Mouse (Mus musculus) cortical plate, adult 2 months (tissue): ENCODE measurements around the gene Gprin3. TPM values are rescaled to one million over a fixed set of nuclear protein-coding genes. Genes with fewer than 3 reads are reported as not detected.

ENCODE experiments used
- H3K27ac ChIP-seq: fragments of 200-500 bp; 2 replicates; pipeline ENCODE4 v1.5.1; 2012; ENCODE audit warnings: low read length, control low read depth, inconsistent platforms; ENCODE audit not compliant: insufficient read depth
- H3K4me1 ChIP-seq: fragments of 200-500 bp; 2 replicates; pipeline ENCODE4 v1.6.1; 2011; ENCODE audit warnings: low read length; ENCODE audit not compliant: control insufficient read depth, insufficient read depth
- H3K4me3 ChIP-seq: fragments of 200-500 bp; 2 replicates; pipeline ENCODE4 v1.5.1; 2011; ENCODE audit warnings: mild to moderate bottlenecking, low read length, control low read depth; ENCODE audit not compliant: insufficient read depth
- CTCF ChIP-seq: fragments of 200-500 bp; IDR thresholded peaks from 2 replicates; pipeline ENCODE4 v1.5.1; 2011; ENCODE audit warnings: mild to moderate bottlenecking, control low read depth, low read length; ENCODE audit not compliant: insufficient read depth; ENCODE audit errors: extremely low read depth
- POLR2A ChIP-seq: fragments of 200-500 bp; IDR thresholded peaks from 2 replicates; pipeline ENCODE4 v1.6.1; 2011; ENCODE audit warnings: mild to moderate bottlenecking, low read length, control low read depth; ENCODE audit not compliant: insufficient read depth; ENCODE audit errors: extremely low read depth
- polyA plus RNA-seq: library from polyadenylated mRNA; depleted of rRNA; stranded (reverse); fragments of >200 nt; gene quantifications from 2 replicates; pipeline ENCODE4 v1.2.3, GENCODE M21; 2012; rRNA removed

Gprin3 gene
- 1.5 and 2.7 TPM in 2 replicates for polyA plus RNA-seq

- TF ChIP-seq POLR2A (0 out of 2 replicates have a peak, but pooled peaks have one; percentile 30), CTCF (no peak)
- H3K27ac ChIP-seq, result peak within 1 kb of the TSS; percentile 14
- H3K4me3 ChIP-seq, result peak within 1 kb of the TSS; percentile 63
- H3K4me1 ChIP-seq, result no peaks in the 10 kb centered on the region
These were observed at the start of gene Gprin3 for GRCm38 (mm10) chr6:59425824-59426533. Gprin3 (minus strand) TSS chr6:59426294.

- TF ChIP-seq CTCF (no peak), POLR2A (no peak)
- Histone ChIP-seq H3K4me3 (no peak overlapping the region), H3K4me1 (no peaks in the 10 kb centered on the region), H3K27ac (no peak overlapping the region)
These were observed 32.8 kb upstream of the Gprin3 start for GRCm38 (mm10) chr6:59458861-59459260.

- TF ChIP-seq POLR2A (no peak), CTCF (no peak)
- Histone ChIP-seq H3K27ac (no peak overlapping the region), H3K4me3 (no peak overlapping the region), H3K4me1 (no peaks in the 10 kb centered on the region)
These were observed 30.0 kb upstream of the Gprin3 start for GRCm38 (mm10) chr6:59456116-59456515.

- TF ChIP-seq POLR2A (no peak), CTCF (no peak)
- H3K4me3 ChIP-seq, result no peak overlapping the region
- no peak overlapping the region for H3K27ac ChIP-seq
- no peaks in the 10 kb centered on the region for H3K4me1 ChIP-seq
These were observed 25.3 kb upstream of the Gprin3 start for GRCm38 (mm10) chr6:59451348-59451747.

GRCm38 (mm10) chr6:59445101-59445503 lies 19.0 kb upstream of the Gprin3 start:
- TF ChIP-seq POLR2A (no peak), CTCF (no peak)
- Histone ChIP-seq H3K4me3 (no peak overlapping the region), H3K4me1 (no peaks in the 10 kb centered on the region), H3K27ac (no peak overlapping the region)

- no peak overlapping the region for H3K4me3 ChIP-seq
- no peak for TF ChIP-seq POLR2A
- TF ChIP-seq CTCF, result no peak
- H3K4me1 ChIP-seq, result no peaks in the 10 kb centered on the region
- no peak overlapping the region for H3K27ac ChIP-seq
These were observed 9.8 kb upstream of the Gprin3 start for GRCm38 (mm10) chr6:59435906-59436305.

- H3K4me3 ChIP-seq, result no peak overlapping the region
- H3K27ac ChIP-seq, result no peak overlapping the region
- no peaks in the 10 kb centered on the region for H3K4me1 ChIP-seq
- TF ChIP-seq POLR2A, result no peak
- no peak for TF ChIP-seq CTCF
These were observed 7.0 kb upstream of the Gprin3 start for GRCm38 (mm10) chr6:59433116-59433515.

GRCm38 (mm10) chr6:59426534-59426885 lies 416 bp upstream of the Gprin3 start:
- TF ChIP-seq POLR2A (no peak), CTCF (no peak)
- H3K4me3 ChIP-seq, result peak overlapping the region; percentile 63
- H3K27ac ChIP-seq, result peak overlapping the region; percentile 14
- H3K4me1 ChIP-seq, result no peaks in the 10 kb centered on the region

- H3K4me3 ChIP-seq, result peak overlapping the region; percentile 63
- H3K27ac ChIP-seq, result no peak overlapping the region
- H3K4me1 ChIP-seq, result no peaks in the 10 kb centered on the region
- TF ChIP-seq POLR2A (no peak), CTCF (no peak)
These were observed 988 bp downstream of the Gprin3 start for GRCm38 (mm10) chr6:59424871-59425740.
